Mouse (Mus musculus) adrenal gland, adult 18-20 months (tissue): ENCODE data around the gene Msl1. TPM values are rescaled to one million over a fixed set of nuclear protein-coding genes. Genes with fewer than 3 reads are reported as not detected.
A peak's percentile ranks its signal among the peaks of the same experiment; 100 is the strongest.
"Not testable (repeated sequence)": the region's sequence is repeated elsewhere in the genome, so short reads cannot be mapped to it uniquely, and the experiment has no call there.

ENCODE experiments used
- DNase-seq, 2 experiments: peaks; one replicate each; pipeline ENCODE4 v3.0.0; 2021 to 2022; ENCODE audit warnings: low spot score in 2 of 2
- total RNA-seq, 2 experiments: library from RNA; stranded (reverse); gene quantifications; 1 replicate in 1 of 2; 2 replicates in 1 of 2; pipeline ENCODE4 v1.2.3; 2021

Msl1 gene
- total RNA-seq, 2 experiments from 2014 or later: 82.3 to 97.4 TPM

- DNase-seq: no peak
Measured at GRCm38 (mm10) chr11:98792081-98792480, 3.2 kb upstream of the Msl1 start.

- DNase-seq: peak; percentile 74 to 77
Measured at GRCm38 (mm10) chr11:98794469-98795014, 774 bp upstream of the Msl1 start.

- DNase-seq: peak; percentile 54 to 56
Measured at GRCm38 (mm10) chr11:98795714-98796514, 598 bp downstream of the Msl1 start.

- DNase-seq: peak; percentile 55 to 59
Measured at GRCm38 (mm10) chr11:98796515-98797216, 1.4 kb downstream of the Msl1 start.

- no peak for DNase-seq
Measured at GRCm38 (mm10) chr11:98797306-98797705, 2.0 kb downstream of the Msl1 start.

GRCm38 (mm10) chr11:98797909-98798308, 2.6 kb downstream of the Msl1 start:
- no peak for DNase-seq

GRCm38 (mm10) chr11:98804605-98805004, 9.3 kb downstream of the Msl1 start, which contains the start of gene Casc3:
Gene Casc3 (plus strand): TSS chr11:98804905.
- DNase-seq: no peak

- no peak for DNase-seq
Measured at GRCm38 (mm10) chr11:98808417-98808816, 13.1 kb downstream of the Msl1 start.

GRCm38 (mm10) chr11:98809457-98810290, 14.4 kb downstream of the Msl1 start:
- DNase-seq: peak; percentile 96 to 97

- no peak for DNase-seq
Measured at GRCm38 (mm10) chr11:98810686-98811085, 15.4 kb downstream of the Msl1 start.

GRCm38 (mm10) chr11:98816706-98817239, 21.5 kb downstream of the Msl1 start:
- DNase-seq: no peak

- DNase-seq: no peak
Measured at GRCm38 (mm10) chr11:98820968-98821367, 25.7 kb downstream of the Msl1 start.

- not testable (repeated sequence) for DNase-seq
Measured at GRCm38 (mm10) chr11:98826071-98826470, 30.8 kb downstream of the Msl1 start.

GRCm38 (mm10) chr11:98827877-98828276, 32.6 kb downstream of the Msl1 start:
- no peak for DNase-seq

GRCm38 (mm10) chr11:98829091-98829775, 33.9 kb downstream of the Msl1 start:
- no peak for DNase-seq

GRCm38 (mm10) chr11:98829875-98830274, 34.6 kb downstream of the Msl1 start:
- no peak for DNase-seq

GRCm38 (mm10) chr11:98835296-98835695, 40.0 kb downstream of the Msl1 start:
- DNase-seq: no peak

GRCm38 (mm10) chr11:98835725-98836124, 40.4 kb downstream of the Msl1 start:
- no peak for DNase-seq

GRCm38 (mm10) chr11:98836128-98836527, 40.8 kb downstream of the Msl1 start:
- DNase-seq: no peak

- DNase-seq: peak; percentile 81 to 82
Measured at GRCm38 (mm10) chr11:98836651-98837141, 41.4 kb downstream of the Msl1 start, which contains the start of gene Rapgefl1. Gene Rapgefl1 (plus strand): TSS chr11:98836785.
